ENCODE assay signal across 9 mouse cellular contexts in the genomic region with DNA sequence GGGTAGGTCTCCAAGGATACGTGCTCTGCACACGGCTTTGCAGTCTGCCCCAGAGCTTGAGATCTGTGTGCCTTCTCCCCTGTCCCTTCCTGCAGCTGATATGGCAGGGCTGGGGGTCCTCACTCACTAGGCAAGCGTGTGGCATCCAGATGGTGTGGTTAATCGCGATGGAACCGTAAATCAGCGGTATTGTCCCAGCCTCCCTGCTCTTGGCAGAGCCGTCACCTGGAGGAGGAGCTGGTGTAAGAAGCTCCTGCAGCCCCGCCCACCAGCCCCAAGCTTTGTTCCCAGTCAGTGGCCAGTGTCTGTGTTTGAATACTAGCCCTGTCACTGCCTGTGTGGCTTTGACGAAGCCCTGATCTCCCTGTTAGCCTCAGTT.
DNase-seq lines count a peak whose midpoint lies in the region; ATAC-seq and TF ChIP-seq lines count a peak whose summit lies in the region.
"Had no signal": no experiment of that assay in that cellular context is flagged by ENCODE, and none has a peak within 500 bp of the region (broad histone marks: within the 10 kb centered on the region; RNA-seq: fewer than 3 reads in every experiment).

No protein-coding gene starts in this region.

- no peak for ATAC-seq in heart, embryonic 12.5 days (ENCODE audit: insufficient number of reproducible peaks, low FRiP score)
- no peak for ATAC-seq in embryonic facial prominence, embryonic 11.5 days (replicated peaks; ENCODE audit: insufficient number of reproducible peaks, low FRiP score, low TSS enrichment, low read depth)
- no peak for ATAC-seq in stomach, embryonic 14.5 days (ENCODE audit: insufficient number of reproducible peaks, insufficient read depth, low FRiP score, low read depth)
- no peak for ATAC-seq in granulocyte monocyte progenitor cell, adult 5-6 weeks (replicated peaks; ENCODE audit: poor library complexity, severe bottlenecking)
- ATAC-seq: Patski had no signal

- TF ChIP-seq POLR2A in lung, adult 2 months (IDR thresholded peaks at IDR 0.05; ENCODE audit: borderline replicate concordance, extremely low read depth, low read depth, low read length), result no peak

- H3K27ac ChIP-seq in heart, embryonic 12.5 days (ENCODE audit: poor library complexity, severe bottlenecking), result peak overlapping the region; percentile 2; the same call in 1 of the 2 replicates
- H3K27ac ChIP-seq in embryonic facial prominence, embryonic 11.5 days (replicated peaks; ENCODE audit: low read depth, low read length), result peak overlapping the region; percentile 99
- peak overlapping the region; percentile 95 for H3K27ac ChIP-seq in limb, embryonic 10.5 days
- peak overlapping the region; percentile 100; the same call in 1 of the 2 replicates for H3K27ac ChIP-seq in stomach, embryonic 14.5 days (ENCODE audit: low read length)

- H3K4me1 ChIP-seq in heart, embryonic 12.5 days (replicated peaks), result peaks cover 46% of the 10 kb centered on the region
- peaks cover 58% of the 10 kb centered on the region for H3K4me1 ChIP-seq in E14TG2a.4 (replicated peaks; ENCODE audit: low read depth, low read length)
- peaks cover 37% of the 10 kb centered on the region for H3K4me1 ChIP-seq in embryonic facial prominence, embryonic 11.5 days (ENCODE audit: control insufficient read depth, insufficient read depth, low read length)
- H3K4me1 ChIP-seq in limb, embryonic 10.5 days, result peaks cover 87% of the 10 kb centered on the region
- H3K4me1 ChIP-seq in stomach, embryonic 14.5 days (ENCODE audit: control insufficient read depth, insufficient read depth, low read length), result peaks cover 50% of the 10 kb centered on the region
- peaks cover 19% of the 10 kb centered on the region for H3K4me1 ChIP-seq in lung, adult 2 months (ENCODE audit: control insufficient read depth, insufficient read depth, low read length)

- H3K4me3 ChIP-seq in heart, embryonic 12.5 days, result no peak overlapping the region
- H3K4me3 ChIP-seq in E14TG2a.4 (replicated peaks; ENCODE audit: low read length), result peak overlapping the region; percentile 43; the same call in 1 of the 2 replicates
- H3K4me3 ChIP-seq in embryonic facial prominence, embryonic 11.5 days (ENCODE audit: low read depth, low read length), result no peak overlapping the region
- H3K4me3 ChIP-seq in limb, embryonic 10.5 days, result no peak overlapping the region
- no peak overlapping the region for H3K4me3 ChIP-seq in stomach, embryonic 14.5 days (ENCODE audit: low read depth, low read length)
- no peak overlapping the region for H3K4me3 ChIP-seq in lung, adult 2 months (replicated peaks; ENCODE audit: extremely low read depth, low read depth, low read length)

- no peak for DNase-seq in heart, postnatal 25 days (ENCODE audit: low spot score)
- peak; percentile 56 for DNase-seq in embryonic facial prominence, embryonic 11.5 days (ENCODE audit: low spot score)
- DNase-seq in limb, embryonic 10.5 days (ENCODE audit: low spot score), result peak; percentile 78
- DNase-seq in lung, adult 2 months, result no peak

- TF ChIP-seq CTCF in E14TG2a.4 (conservative IDR thresholded peaks at IDR 0.05; ENCODE audit: low read length), result no peak
- no peak for TF ChIP-seq CTCF in lung, adult 2 months (IDR thresholded peaks at IDR 0.05; ENCODE audit: insufficient read depth, low read length)

- H3K4me2 ChIP-seq in heart, embryonic 12.5 days, result no peak overlapping the region
- 0 out of 2 replicates have a peak overlapping the region, but pooled peaks have one; percentile 13 for H3K4me2 ChIP-seq in embryonic facial prominence, embryonic 11.5 days (ENCODE audit: low read depth, low read length)
- H3K4me2 ChIP-seq in stomach, embryonic 14.5 days (replicated peaks; ENCODE audit: low read depth, low read length), result no peak overlapping the region

- H3K9ac ChIP-seq in heart, embryonic 12.5 days, result peak overlapping the region; percentile 53
- peak overlapping the region; percentile 46 for H3K9ac ChIP-seq in embryonic facial prominence, embryonic 11.5 days (replicated peaks; ENCODE audit: low read length)
- 0 out of 2 replicates have a peak overlapping the region, but pooled peaks have one; percentile 14 for H3K9ac ChIP-seq in stomach, embryonic 14.5 days (replicated peaks; ENCODE audit: low read depth, low read length)

- intact Hi-C loops in heart, postnatal 25 days (cut with DNase I), result no loop called here

- no peaks in the 10 kb centered on the region for H3K9me3 ChIP-seq in heart, embryonic 12.5 days (replicated peaks)
- no peaks in the 10 kb centered on the region for H3K9me3 ChIP-seq in E14TG2a.4 (ENCODE audit: low read length)
- H3K9me3 ChIP-seq in embryonic facial prominence, embryonic 11.5 days (replicated peaks; ENCODE audit: control insufficient read depth, low read length), result no peaks in the 10 kb centered on the region
- H3K9me3 ChIP-seq in limb, embryonic 10.5 days (replicated peaks), result no peaks in the 10 kb centered on the region
- no peaks in the 10 kb centered on the region for H3K9me3 ChIP-seq in stomach, embryonic 14.5 days (ENCODE audit: control insufficient read depth, low read depth, low read length)

- H3K36me3 ChIP-seq in heart, embryonic 12.5 days, result no peaks in the 10 kb centered on the region
- H3K36me3 ChIP-seq in E14TG2a.4 (ENCODE audit: insufficient read depth, low read length), result no peaks in the 10 kb centered on the region
- no peaks in the 10 kb centered on the region for H3K36me3 ChIP-seq in embryonic facial prominence, embryonic 11.5 days (replicated peaks; ENCODE audit: control insufficient read depth, insufficient read depth, low read depth, low read length)
- no peaks in the 10 kb centered on the region for H3K36me3 ChIP-seq in limb, embryonic 10.5 days
- H3K36me3 ChIP-seq in stomach, embryonic 14.5 days (ENCODE audit: control insufficient read depth, insufficient read depth, low read length), result no peaks in the 10 kb centered on the region

- WGBS in heart, embryonic 12.5 days, result 15% methylated on average over 10 of the region's 10 CpGs
- 10% methylated on average over 10 of the region's 10 CpGs for WGBS in embryonic facial prominence, embryonic 11.5 days
- WGBS in limb, embryonic 10.5 days, result 4% methylated on average over 10 of the region's 10 CpGs
- 14% methylated on average over 10 of the region's 10 CpGs for WGBS in stomach, embryonic 14.5 days
- WGBS in lung, adult 2 months, result 52% methylated on average over 10 of the region's 10 CpGs

- no peaks in the 10 kb centered on the region for H3K27me3 ChIP-seq in heart, embryonic 12.5 days (replicated peaks)
- H3K27me3 ChIP-seq in E14TG2a.4 (ENCODE audit: insufficient read depth, low read length), result peaks cover 58% of the 10 kb centered on the region
- H3K27me3 ChIP-seq in embryonic facial prominence, embryonic 11.5 days (ENCODE audit: control insufficient read depth, insufficient read depth, low read length), result no peaks in the 10 kb centered on the region
- no peaks in the 10 kb centered on the region for H3K27me3 ChIP-seq in limb, embryonic 10.5 days (ENCODE audit: low read depth, poor library complexity, severe bottlenecking)
- H3K27me3 ChIP-seq in stomach, embryonic 14.5 days (ENCODE audit: control insufficient read depth, insufficient read depth, low read length), result no peaks in the 10 kb centered on the region
- H3K27me3 ChIP-seq: Patski had no signal

Comparison
In these comparisons a context has a peak if more than half of its experiments do, and no peak if none do; other contexts are left out.
1. H3K27ac ChIP-seq: peak in every context shown above with its lines; median percentile 100 in stomach, embryonic 14.5 days; 99 in embryonic facial prominence, embryonic 11.5 days; 95 in limb, embryonic 10.5 days; 2 in heart, embryonic 12.5 days.
2. DNase-seq: peak in embryonic facial prominence, embryonic 11.5 days (single experiment) and limb, embryonic 10.5 days (single experiment); none in heart, postnatal 25 days (single experiment) and lung, adult 2 months (single experiment).
3. Peak in every context shown above with its lines, with median percentiles within 50 percentile points of each other: H3K9ac ChIP-seq.